Mouse (Mus musculus) left cerebral cortex, postnatal 4 days (tissue): Measurements from ENCODE around the gene Sox10. TPM values are rescaled to one million over a fixed set of nuclear protein-coding genes. Genes with fewer than 3 reads are reported as not detected.
A peak's percentile ranks its signal among the peaks of the same experiment; 100 is the strongest.

Experiments
- DNase-seq: peaks from one replicate; pipeline ENCODE4 v3.0.0-alpha.2; 2022
- intact Hi-C: fragments of 180-260 bp; cut with DNase I; formaldehyde crosslinking; loops from one replicate; pipeline ENCODE4 v1.15.1; 2025
- total RNA-seq, 2 experiments: library from RNA; stranded (reverse); gene quantifications; 2 replicates each; pipeline ENCODE4 v1.2.3; 2021

The Sox10 gene
- total RNA-seq, 2 experiments from 2014 or later, result 16.5 to 18.1 TPM

- intact Hi-C loops, result no loop called here
- peak; percentile 44 for DNase-seq
Measured at GRCm38 (mm10) chr15:79126217-79126932, 38.7 kb downstream of the Sox10 start.

GRCm38 (mm10) chr15:79124331-79124875 is 40.6 kb downstream of the Sox10 start:
- intact Hi-C loops, result no loop called here
- DNase-seq, result no peak

GRCm38 (mm10) chr15:79123751-79124150 is 41.3 kb downstream of the Sox10 start:
- no peak for DNase-seq
- intact Hi-C loops, result no loop called here

GRCm38 (mm10) chr15:79122546-79122945 is 42.5 kb downstream of the Sox10 start:
- intact Hi-C loops, result no loop called here
- no peak for DNase-seq

GRCm38 (mm10) chr15:79122119-79122518 is 42.9 kb downstream of the Sox10 start:
- intact Hi-C loops, result no loop called here
- DNase-seq, result no peak

- intact Hi-C loops, result no loop called here
- DNase-seq, result no peak
Measured at GRCm38 (mm10) chr15:79119491-79119890, 45.5 kb downstream of the Sox10 start.

GRCm38 (mm10) chr15:79115276-79115675 is 49.8 kb downstream of the Sox10 start:
- DNase-seq, result no peak
- intact Hi-C loops, result no loop called here

- no peak for DNase-seq
- intact Hi-C loops, result no loop called here
Measured at GRCm38 (mm10) chr15:79111774-79112173, 53.3 kb downstream of the Sox10 start.

GRCm38 (mm10) chr15:79110528-79110927 is 54.5 kb downstream of the Sox10 start:
- no peak for DNase-seq
- intact Hi-C loops, result no loop called here

- DNase-seq, result no peak
- intact Hi-C loops, result no loop called here
Measured at GRCm38 (mm10) chr15:79110031-79110430, 55.0 kb downstream of the Sox10 start.

- DNase-seq, result peak; percentile 28
- intact Hi-C loops, result no loop called here
Measured at GRCm38 (mm10) chr15:79109321-79109934, 55.6 kb downstream of the Sox10 start.

GRCm38 (mm10) chr15:79108421-79109320 is 56.4 kb downstream of the Sox10 start, which contains the start of gene Micall1:
Gene Micall1 (plus strand): TSS chr15:79108898.
- intact Hi-C loops, result no loop called here
- DNase-seq, result peak; percentile 65

- DNase-seq, result no peak
- intact Hi-C loops, result no loop called here
Measured at GRCm38 (mm10) chr15:79107966-79108365, 57.1 kb downstream of the Sox10 start.

- intact Hi-C loops, result no loop called here
- no peak for DNase-seq
Measured at GRCm38 (mm10) chr15:79105804-79106203, 59.2 kb downstream of the Sox10 start.

Other genes with a start within 250 kb of the Sox10 start
- gene Lgals1, start 238.5 kb downstream of the Sox10 start, total RNA-seq, result 10 to 100 TPM; 25.2 to 29.4 TPM
- gene Nol12, start 230.3 kb downstream of the Sox10 start, total RNA-seq, result 10 to 100 TPM; 46.5 to 47.8 TPM
- gene Triobp, start 217.5 kb downstream of the Sox10 start, total RNA-seq, result 100 to 1,000 TPM in 1 of 2 experiments, 10 to 100 TPM in 1; 98.7 to 106 TPM
- gene H1f0, start 136.8 kb downstream of the Sox10 start, total RNA-seq, result 10 to 100 TPM; 84.8 to 94.8 TPM
- 1 to 10 TPM in 1 of 2 experiments, not detected in 1; 1.0 TPM for gene Galr3, start 123.4 kb downstream of the Sox10 start, total RNA-seq
- 10 to 100 TPM; 25.5 to 27.2 TPM for gene Ankrd54, start 102.3 kb downstream of the Sox10 start, total RNA-seq
- 100 to 1,000 TPM; 116 to 122 TPM for gene Eif3l, start 90.1 kb downstream of the Sox10 start, total RNA-seq
- gene Micall1, start 56.3 kb downstream of the Sox10 start, total RNA-seq, result 10 to 100 TPM; 61.5 to 66.6 TPM
- gene Polr2f, start 24.2 kb downstream of the Sox10 start, total RNA-seq, result 100 to 1,000 TPM; 143 to 152 TPM
- 10 to 100 TPM; 12.1 to 13.1 TPM for gene 1700088E04Rik, start 24.0 kb downstream of the Sox10 start, total RNA-seq
- gene Pick1, start 63.9 kb upstream of the Sox10 start, total RNA-seq, result 10 to 100 TPM; 63.3 to 69.7 TPM
- gene Gm49486, start 64.2 kb upstream of the Sox10 start, total RNA-seq, result 1 to 10 TPM; 1.9 to 2.4 TPM
- gene Slc16a8, start 89.5 kb upstream of the Sox10 start, total RNA-seq, result not detected
- 10 to 100 TPM in 1 of 2 experiments, 1 to 10 TPM in 1; 10.0 to 11.3 TPM for gene Baiap2l2, start 120.3 kb upstream of the Sox10 start, total RNA-seq
- gene Pla2g6, start 163.2 kb upstream of the Sox10 start, total RNA-seq, result 10 to 100 TPM; 24.5 to 25.6 TPM
- gene Maff, start 181.4 kb upstream of the Sox10 start, total RNA-seq, result 1 to 10 TPM; 1.5 to 1.9 TPM
- 10 to 100 TPM; 49.6 to 53.4 TPM for gene Tmem184b, start 238.3 kb upstream of the Sox10 start, total RNA-seq